Mouse (Mus musculus): ENCODE results near the gene Thra. TPM values are rescaled to one million over a fixed set of nuclear protein-coding genes. Genes with fewer than 3 reads are reported as not detected.

The Thra gene
- 1.7 TPM for polyA plus RNA-seq (2014; fragmentation: Illumina TruSeq; extraction: RNeasy Lipid Tissue Mini Kit (QIAGEN cat#74804); ENCODE audit: low read depth, low replicate concordance)

DNA sequence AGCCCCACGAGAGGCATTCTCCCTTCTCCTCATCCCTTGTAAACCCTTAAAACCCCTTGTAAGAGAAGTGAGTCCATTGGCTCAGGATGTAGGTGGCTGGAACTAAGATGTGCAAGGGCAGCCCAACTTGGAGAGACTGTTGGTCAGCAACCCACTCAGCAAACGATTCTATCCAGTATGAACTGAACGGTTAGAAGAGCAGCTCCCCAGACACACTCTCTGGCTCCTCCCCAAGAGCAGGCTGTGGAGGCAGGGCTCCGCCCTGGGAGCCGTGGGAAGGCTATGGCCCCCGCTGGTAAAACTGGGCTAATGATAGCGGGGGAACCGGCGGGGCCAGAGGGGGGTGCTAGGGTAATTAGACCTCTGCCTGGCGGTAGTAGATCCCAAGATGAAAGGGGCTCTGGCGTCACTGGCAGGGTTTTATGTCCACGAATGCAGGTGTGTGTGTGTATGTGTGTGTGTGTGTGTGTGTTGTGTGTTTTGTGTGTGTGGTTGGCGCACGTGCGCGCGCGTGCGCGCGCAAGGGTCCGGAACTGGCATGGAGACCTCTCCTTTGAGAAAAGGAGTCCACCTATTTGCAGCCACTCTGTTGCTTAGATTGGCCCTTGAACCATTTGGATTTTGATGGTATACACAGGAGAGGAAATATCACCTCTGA is at the start of gene Thra:
Gene Thra (plus strand): TSS at position 246 of the 658 bp plus-strand sequence.

DNA sequence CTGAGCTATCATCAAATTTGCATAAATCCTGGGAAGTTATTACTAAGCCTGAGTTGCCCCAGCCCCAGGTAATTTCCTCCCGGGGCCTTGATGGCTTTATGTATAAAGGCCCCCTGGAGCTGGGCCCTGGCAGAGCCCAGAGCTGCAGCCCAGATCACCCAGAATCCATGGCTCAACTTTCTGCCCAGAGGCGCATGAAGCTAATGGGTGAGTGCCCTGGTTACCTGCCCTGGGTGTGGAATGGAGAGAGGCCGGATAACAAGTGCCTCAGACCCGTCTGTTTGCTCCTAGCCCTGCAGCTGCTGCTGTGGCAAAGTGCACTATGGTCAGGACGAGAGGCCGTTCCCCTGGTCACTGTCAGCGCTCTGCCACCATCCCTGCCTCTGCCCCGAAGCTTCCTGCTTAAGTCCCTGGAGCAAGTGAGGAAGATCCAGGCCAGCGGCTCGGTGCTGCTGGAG is 39.2 kb upstream of the Thra start, which contains the start of gene Csf3:
Gene Csf3 (plus strand): TSS at position 51 of the 458 bp plus-strand sequence.

DNA sequence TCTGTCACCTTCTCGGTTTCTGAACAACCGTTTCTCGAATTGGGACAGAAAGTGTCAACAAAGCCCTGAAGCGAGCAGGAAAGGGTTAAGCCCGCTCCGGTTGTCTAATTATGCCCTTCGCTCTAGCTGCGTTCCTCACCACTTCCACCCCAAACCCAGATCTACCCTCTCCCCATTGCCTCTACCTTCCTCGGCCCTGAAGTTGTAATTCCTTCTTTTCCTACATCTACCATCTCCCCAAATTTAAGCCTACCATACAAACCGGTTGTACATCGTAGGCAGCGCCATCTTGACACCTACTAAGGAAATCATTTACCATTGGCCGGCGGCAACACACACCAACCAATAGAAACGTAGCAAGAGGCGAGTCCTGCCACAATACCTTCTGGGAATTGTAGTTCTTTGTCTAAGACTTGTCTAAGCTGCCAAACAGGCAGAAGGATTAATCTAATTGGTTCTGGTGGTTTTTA is 11.3 kb upstream of the Thra start, which contains the start of gene Med24:
Gene Med24 (minus strand): TSS at position 317 of the 470 bp plus-strand sequence.

DNA sequence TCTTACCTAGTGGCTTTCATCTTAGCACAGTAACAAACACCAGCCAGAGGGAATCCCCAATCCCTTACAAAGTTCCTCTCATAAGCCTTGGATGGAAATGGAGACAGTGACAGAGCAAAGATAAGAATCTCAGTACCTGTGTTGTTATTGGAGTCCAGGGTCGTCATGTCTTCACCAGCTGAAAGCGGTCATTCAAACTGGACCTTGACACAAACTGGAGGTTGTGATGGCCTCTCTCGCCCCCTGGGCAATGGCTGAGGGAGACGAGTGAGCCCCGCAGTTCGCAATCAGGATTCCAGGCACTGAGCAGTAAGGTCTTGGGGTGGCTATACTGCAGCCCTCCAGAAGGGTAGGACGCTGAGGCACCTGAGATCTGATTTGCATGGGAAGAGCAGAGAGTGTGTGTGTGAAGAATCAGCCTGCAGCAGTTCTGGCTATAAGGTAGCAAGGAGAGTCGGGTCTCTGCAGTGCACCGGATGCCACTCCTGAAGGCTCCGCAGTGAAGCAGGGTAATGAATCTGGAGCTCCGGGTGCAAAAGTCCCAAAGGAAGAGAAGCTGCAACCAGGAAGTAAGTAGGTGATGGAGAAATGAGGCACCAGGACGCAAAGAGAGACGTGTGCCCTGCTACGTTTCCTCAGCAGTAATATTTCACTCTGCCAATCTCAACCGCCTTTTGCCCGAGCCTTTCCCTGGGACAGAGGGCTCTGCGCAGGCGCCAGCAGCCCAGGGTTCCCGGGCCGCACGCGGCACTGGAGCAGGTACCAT is 34.3 kb downstream of the Thra start, which contains the start of gene Nr1d1:
Gene Nr1d1 (minus strand): TSS at position 752 of the 766 bp plus-strand sequence.

DNA sequence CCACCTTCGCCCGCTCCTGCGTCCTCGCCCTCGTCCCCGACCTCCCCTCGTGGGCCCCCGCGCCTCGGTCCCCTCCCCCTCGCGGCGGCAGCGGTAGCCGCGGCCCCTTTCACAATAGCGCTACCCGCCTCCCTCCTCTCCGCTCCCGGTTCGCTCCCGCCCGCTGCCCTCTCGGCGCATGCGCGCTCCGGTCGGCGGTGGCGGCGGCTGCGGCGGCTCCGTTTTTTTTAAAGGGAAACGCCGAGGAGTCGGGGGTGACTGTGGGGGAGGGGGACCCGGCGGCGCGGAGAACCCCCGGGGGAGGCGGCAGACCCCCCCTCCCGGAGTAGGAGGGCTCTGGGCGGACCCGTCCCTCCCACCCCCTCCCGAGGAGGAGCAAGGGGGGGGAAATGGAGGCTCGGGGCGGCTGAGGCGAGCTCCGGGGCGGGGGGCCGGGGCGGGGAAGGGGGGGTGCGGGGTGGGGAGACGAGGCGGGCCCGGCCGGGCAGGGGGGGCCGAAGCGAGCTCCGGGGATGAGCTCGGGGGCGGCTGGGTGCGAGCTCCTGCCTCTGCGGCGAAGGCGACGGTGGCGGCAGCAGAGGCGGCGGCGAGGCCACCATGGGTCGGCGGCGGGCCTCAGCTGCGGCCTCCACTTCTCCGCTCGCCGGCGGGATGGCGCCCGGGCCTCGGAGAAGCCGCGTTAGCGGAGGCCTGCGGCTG is 54.7 kb downstream of the Thra start, which contains the start of gene Msl1:
Gene Msl1 (plus strand): TSS at position 502 of the 699 bp plus-strand sequence.

DNA sequence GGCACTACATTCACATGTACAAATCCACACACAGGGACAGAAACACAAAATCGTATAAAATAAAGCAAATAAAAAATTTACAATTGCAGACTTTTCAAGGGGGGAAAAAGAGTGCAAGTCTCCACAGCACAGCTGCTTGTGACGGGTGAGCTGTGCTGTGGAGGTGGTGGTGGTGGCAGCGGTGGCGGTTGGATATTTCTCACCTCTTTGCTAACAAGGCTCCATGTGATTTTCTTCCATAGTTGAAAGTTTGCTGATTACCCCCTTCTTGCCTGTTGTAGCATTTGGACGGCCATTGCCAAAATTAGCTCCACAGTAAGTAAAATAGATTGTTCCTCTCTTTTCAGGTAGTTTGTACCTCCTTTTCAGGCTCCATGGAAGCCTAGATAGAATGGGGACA is 64.2 kb downstream of the Thra start, which contains the start of gene Casc3:
Gene Casc3 (plus strand): TSS at position 301 of the 400 bp plus-strand sequence.

Other genes starting within 250 kb of the Thra start
- 0.37 TPM for gene Ikzf3, start 194.6 kb upstream of the Thra start, polyA plus RNA-seq (2014; fragmentation: Illumina TruSeq; extraction: RNeasy Lipid Tissue Mini Kit (QIAGEN cat#74804); ENCODE audit: low read depth, low replicate concordance)
- 0.32 TPM for gene Zpbp2, start 189.5 kb upstream of the Thra start, polyA plus RNA-seq (2014; fragmentation: Illumina TruSeq; extraction: RNeasy Lipid Tissue Mini Kit (QIAGEN cat#74804); ENCODE audit: low read depth, low replicate concordance)
- 17.5 TPM for gene Ormdl3, start 153.3 kb upstream of the Thra start, polyA plus RNA-seq (2014; fragmentation: Illumina TruSeq; extraction: RNeasy Lipid Tissue Mini Kit (QIAGEN cat#74804); ENCODE audit: low read depth, low replicate concordance)
- not detected for gene Lrrc3c, start 142.3 kb upstream of the Thra start, polyA plus RNA-seq (2014; fragmentation: Illumina TruSeq; extraction: RNeasy Lipid Tissue Mini Kit (QIAGEN cat#74804); ENCODE audit: low read depth, low replicate concordance)
- not detected for gene Gm12355, start 115.0 kb upstream of the Thra start, polyA plus RNA-seq (2014; fragmentation: Illumina TruSeq; extraction: RNeasy Lipid Tissue Mini Kit (QIAGEN cat#74804); ENCODE audit: low read depth, low replicate concordance)
- not detected for gene Gsdma3, start 114.3 kb upstream of the Thra start, polyA plus RNA-seq (2014; fragmentation: Illumina TruSeq; extraction: RNeasy Lipid Tissue Mini Kit (QIAGEN cat#74804); ENCODE audit: low read depth, low replicate concordance)
- gene Gsdma2, start 93.9 kb upstream of the Thra start, polyA plus RNA-seq (2014; fragmentation: Illumina TruSeq; extraction: RNeasy Lipid Tissue Mini Kit (QIAGEN cat#74804); ENCODE audit: low read depth, low replicate concordance), result not detected
- not detected for gene Gsdma, start 76.3 kb upstream of the Thra start, polyA plus RNA-seq (2014; fragmentation: Illumina TruSeq; extraction: RNeasy Lipid Tissue Mini Kit (QIAGEN cat#74804); ENCODE audit: low read depth, low replicate concordance)
- 16.6 TPM for gene Psmd3, start 58.1 kb upstream of the Thra start, polyA plus RNA-seq (2014; fragmentation: Illumina TruSeq; extraction: RNeasy Lipid Tissue Mini Kit (QIAGEN cat#74804); ENCODE audit: low read depth, low replicate concordance)
- gene Csf3, start 39.4 kb upstream of the Thra start, polyA plus RNA-seq (2014; fragmentation: Illumina TruSeq; extraction: RNeasy Lipid Tissue Mini Kit (QIAGEN cat#74804); ENCODE audit: low read depth, low replicate concordance), result not detected
- gene Med24, start 11.2 kb upstream of the Thra start, polyA plus RNA-seq (2014; fragmentation: Illumina TruSeq; extraction: RNeasy Lipid Tissue Mini Kit (QIAGEN cat#74804); ENCODE audit: low read depth, low replicate concordance), result 2.0 TPM
- gene Nr1d1, start 34.7 kb downstream of the Thra start, polyA plus RNA-seq (2014; fragmentation: Illumina TruSeq; extraction: RNeasy Lipid Tissue Mini Kit (QIAGEN cat#74804); ENCODE audit: low read depth, low replicate concordance), result 8.0 TPM
- gene Msl1, start 54.9 kb downstream of the Thra start, polyA plus RNA-seq (2014; fragmentation: Illumina TruSeq; extraction: RNeasy Lipid Tissue Mini Kit (QIAGEN cat#74804); ENCODE audit: low read depth, low replicate concordance), result 35.5 TPM
- gene Casc3, start 64.3 kb downstream of the Thra start, polyA plus RNA-seq (2014; fragmentation: Illumina TruSeq; extraction: RNeasy Lipid Tissue Mini Kit (QIAGEN cat#74804); ENCODE audit: low read depth, low replicate concordance), result 8.3 TPM
- not detected for gene Rapgefl1, start 96.1 kb downstream of the Thra start, polyA plus RNA-seq (2014; fragmentation: Illumina TruSeq; extraction: RNeasy Lipid Tissue Mini Kit (QIAGEN cat#74804); ENCODE audit: low read depth, low replicate concordance)
- gene Wipf2, start 123.0 kb downstream of the Thra start, polyA plus RNA-seq (2014; fragmentation: Illumina TruSeq; extraction: RNeasy Lipid Tissue Mini Kit (QIAGEN cat#74804); ENCODE audit: low read depth, low replicate concordance), result 4.0 TPM
- gene Cdc6, start 167.2 kb downstream of the Thra start, polyA plus RNA-seq (2014; fragmentation: Illumina TruSeq; extraction: RNeasy Lipid Tissue Mini Kit (QIAGEN cat#74804); ENCODE audit: low read depth, low replicate concordance), result 0.08 TPM
- gene Rara, start 187.2 kb downstream of the Thra start, polyA plus RNA-seq (2014; fragmentation: Illumina TruSeq; extraction: RNeasy Lipid Tissue Mini Kit (QIAGEN cat#74804); ENCODE audit: low read depth, low replicate concordance), result 1.1 TPM
- gene Gjd3, start 242.4 kb downstream of the Thra start, polyA plus RNA-seq (2014; fragmentation: Illumina TruSeq; extraction: RNeasy Lipid Tissue Mini Kit (QIAGEN cat#74804); ENCODE audit: low read depth, low replicate concordance), result not detected